Mouse (Mus musculus) testis, adult 2 months (tissue): ENCODE results near the gene Vmn2r90. TPM values are rescaled to one million over a fixed set of nuclear protein-coding genes. Genes with fewer than 3 reads are reported as not detected.
"Not testable (repeated sequence)": the region's sequence is repeated elsewhere in the genome, so short reads cannot be mapped to it uniquely, and the experiment has no call there.

Experiments used
- H3K27ac ChIP-seq: fragments of 200-500 bp; 2 replicates; pipeline ENCODE4 v1.5.1; 2012; ENCODE audit warnings: low read depth, low read length; ENCODE audit not compliant: control insufficient read depth, insufficient read depth
- H3K27me3 ChIP-seq: fragments of 200-500 bp; 2 replicates; pipeline ENCODE4 v1.6.1; 2012; ENCODE audit warnings: mild to moderate bottlenecking, low read length, moderate library complexity; ENCODE audit not compliant: control insufficient read depth, insufficient read depth
- H3K36me3 ChIP-seq: fragments of 200-500 bp; 2 replicates; pipeline ENCODE4 v1.6.1; 2012; ENCODE audit warnings: mild to moderate bottlenecking, low read length; ENCODE audit not compliant: control insufficient read depth, insufficient read depth
- H3K4me1 ChIP-seq: fragments of 200-500 bp; 2 replicates; pipeline ENCODE4 v1.6.1; 2012; ENCODE audit warnings: low read length; ENCODE audit not compliant: control insufficient read depth, insufficient read depth
- H3K4me3 ChIP-seq: fragments of 200-500 bp; 2 replicates; pipeline ENCODE4 v1.5.1; 2012; ENCODE audit warnings: low read depth, mild to moderate bottlenecking, low read length, moderate library complexity, mixed read lengths; ENCODE audit not compliant: control insufficient read depth
- CTCF ChIP-seq: fragments of 200-500 bp; IDR thresholded peaks from 2 replicates; pipeline ENCODE4 v1.5.1; 2012; ENCODE audit warnings: low read depth, mild to moderate bottlenecking, inconsistent platforms, low read length, moderate library complexity; ENCODE audit not compliant: control insufficient read depth, insufficient read depth, insufficient replicate concordance
- POLR2A ChIP-seq: fragments of 200-500 bp; IDR thresholded peaks from 2 replicates; pipeline ENCODE4 v1.6.1; 2012; ENCODE audit warnings: low read depth, mild to moderate bottlenecking, inconsistent platforms, low read length, moderate library complexity; ENCODE audit not compliant: control insufficient read depth
- polyA plus RNA-seq: library from polyadenylated mRNA; depleted of rRNA; stranded (reverse); fragments of >200 nt; gene quantifications from 2 replicates; pipeline ENCODE4 v1.2.3, GENCODE M21; 2012; rRNA removed

Vmn2r90 gene
- 0.05 TPM in 2 replicates for polyA plus RNA-seq

- TF ChIP-seq CTCF (no peak), POLR2A (no peak)
- Histone ChIP-seq H3K27ac (no peak within 1 kb of the TSS), H3K4me3 (no peak within 1 kb of the TSS), H3K4me1 (no peaks in the 10 kb centered on the region), H3K36me3 (no peaks in the 10 kb centered on the region), H3K27me3 (no peaks in the 10 kb centered on the region)
Measured at GRCm38 (mm10) chr17:17703447-17703846, at the start of gene Vmn2r90. TSS of gene Vmn2r90 (plus strand) at chr17:17703747.

DNA sequence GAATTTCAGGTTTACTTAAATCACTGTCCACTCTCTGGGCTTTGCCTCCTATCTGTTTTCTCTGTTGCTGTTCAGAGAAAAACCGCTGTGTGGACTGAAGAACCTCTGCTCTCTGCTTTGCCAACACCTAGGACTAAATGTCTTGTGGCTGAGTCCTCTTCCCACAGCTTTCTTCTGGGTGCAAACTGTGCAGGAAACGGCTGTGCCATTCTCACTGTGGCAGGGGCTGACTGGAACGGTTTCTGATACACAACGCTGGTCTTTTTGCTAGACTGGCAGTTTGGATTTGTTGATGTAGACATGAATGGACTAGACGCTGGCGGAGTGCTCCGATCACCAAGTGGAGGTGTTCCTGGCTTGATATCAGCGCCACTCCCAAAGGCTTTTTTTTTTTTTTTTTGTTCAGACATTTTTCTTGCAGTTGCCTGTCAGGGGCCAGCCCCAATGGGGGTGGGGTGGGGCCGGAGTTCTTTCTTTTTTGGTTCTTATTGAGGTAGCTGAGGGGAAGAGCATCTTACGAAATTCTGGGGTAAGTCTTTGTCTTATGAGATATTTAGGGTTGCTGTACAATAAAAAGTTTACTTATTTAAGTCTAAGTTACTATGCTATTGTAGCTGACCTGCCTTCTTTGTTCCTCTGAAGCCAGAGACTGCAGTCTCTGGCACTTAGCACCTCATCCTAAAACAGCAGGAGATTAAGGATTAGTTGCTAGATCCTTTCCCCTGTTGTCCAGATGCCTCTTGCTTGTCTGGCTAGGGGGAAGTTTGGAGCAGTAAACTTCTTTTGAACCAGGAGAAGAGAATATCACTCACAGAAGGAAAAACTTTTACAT, 48.3 kb upstream of the Vmn2r90 start:
- Histone ChIP-seq H3K4me3 (no peak overlapping the region), H3K27ac (no peak overlapping the region), H3K27me3 (no peaks in the 10 kb centered on the region), H3K4me1 (no peaks in the 10 kb centered on the region), H3K36me3 (no peaks in the 10 kb centered on the region)
- no peak for TF ChIP-seq POLR2A
- no peak for TF ChIP-seq CTCF

- no peak overlapping the region for H3K27ac ChIP-seq
- H3K4me1 ChIP-seq = no peaks in the 10 kb centered on the region
- no peak for TF ChIP-seq POLR2A
- no peak for TF ChIP-seq CTCF
- H3K36me3 ChIP-seq = no peaks in the 10 kb centered on the region
- H3K4me3 ChIP-seq = no peak overlapping the region
- no peaks in the 10 kb centered on the region for H3K27me3 ChIP-seq
Measured at GRCm38 (mm10) chr17:17655829-17656176, 47.7 kb upstream of the Vmn2r90 start.

- Histone ChIP-seq H3K4me1 (no peaks in the 10 kb centered on the region), H3K4me3 (no peak overlapping the region), H3K36me3 (no peaks in the 10 kb centered on the region), H3K27ac (no peak overlapping the region), H3K27me3 (no peaks in the 10 kb centered on the region)
- TF ChIP-seq CTCF (no peak), POLR2A (no peak)
Measured at GRCm38 (mm10) chr17:17678781-17679180, 24.8 kb upstream of the Vmn2r90 start.

DNA sequence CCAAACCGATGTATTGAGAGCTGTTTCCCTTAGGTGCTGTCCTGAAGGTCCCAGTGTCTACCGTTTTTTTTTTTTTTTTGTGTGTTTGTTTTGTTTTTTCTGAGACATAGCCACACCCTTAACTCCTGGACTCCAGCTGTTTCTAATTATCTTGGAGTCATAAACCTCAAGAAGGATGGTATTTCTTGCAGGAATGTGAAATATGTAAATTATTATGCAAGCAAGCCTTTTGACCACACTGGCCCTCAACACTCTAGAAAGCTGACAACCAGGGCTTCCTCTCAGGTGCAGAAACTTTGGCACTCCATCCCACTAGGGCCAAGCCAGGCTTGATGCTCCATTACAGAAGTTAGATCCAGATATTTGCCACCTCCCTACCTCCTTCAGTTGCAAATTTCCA, 12.9 kb upstream of the Vmn2r90 start:
- Histone ChIP-seq H3K4me1 (no peaks in the 10 kb centered on the region), H3K27me3 (no peaks in the 10 kb centered on the region), H3K36me3 (no peaks in the 10 kb centered on the region), H3K4me3 (no peak overlapping the region), H3K27ac (no peak overlapping the region)
- no peak for TF ChIP-seq CTCF
- no peak for TF ChIP-seq POLR2A

DNA sequence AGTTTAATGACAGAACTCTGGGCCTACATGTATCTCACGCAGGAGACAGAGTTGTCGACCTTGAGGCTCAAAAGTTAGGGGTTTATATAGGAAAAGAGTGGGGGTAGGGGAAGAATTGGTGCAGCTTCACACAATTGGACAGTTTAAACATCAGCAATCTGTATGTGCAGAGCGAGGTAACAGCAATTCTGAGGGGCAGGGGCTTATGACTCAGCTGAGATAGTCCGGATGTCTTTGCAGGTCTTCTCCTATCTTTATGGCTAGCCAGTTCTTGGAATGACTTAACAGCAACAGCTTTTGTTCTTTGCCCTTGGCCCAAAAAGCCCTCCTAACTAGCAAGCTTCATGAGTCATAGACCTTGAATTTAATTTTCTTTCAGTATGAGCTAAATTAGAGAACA, 28.8 kb downstream of the Vmn2r90 start:
- 0 out of 2 replicates have a peak overlapping the region, but pooled peaks have one; percentile 5 for H3K27ac ChIP-seq
- H3K27me3 ChIP-seq, H3K4me3 ChIP-seq, H3K4me1 ChIP-seq, H3K36me3 ChIP-seq: not testable (repeated sequence)

GRCm38 (mm10) chr17:17738635-17739034, 35.1 kb downstream of the Vmn2r90 start:
- no peaks in the 10 kb centered on the region for H3K27me3 ChIP-seq
- no peaks in the 10 kb centered on the region for H3K36me3 ChIP-seq
- TF ChIP-seq CTCF (no peak), POLR2A (no peak)
- no peak overlapping the region for H3K27ac ChIP-seq
- H3K4me1 ChIP-seq = no peaks in the 10 kb centered on the region
- no peak overlapping the region for H3K4me3 ChIP-seq

DNA sequence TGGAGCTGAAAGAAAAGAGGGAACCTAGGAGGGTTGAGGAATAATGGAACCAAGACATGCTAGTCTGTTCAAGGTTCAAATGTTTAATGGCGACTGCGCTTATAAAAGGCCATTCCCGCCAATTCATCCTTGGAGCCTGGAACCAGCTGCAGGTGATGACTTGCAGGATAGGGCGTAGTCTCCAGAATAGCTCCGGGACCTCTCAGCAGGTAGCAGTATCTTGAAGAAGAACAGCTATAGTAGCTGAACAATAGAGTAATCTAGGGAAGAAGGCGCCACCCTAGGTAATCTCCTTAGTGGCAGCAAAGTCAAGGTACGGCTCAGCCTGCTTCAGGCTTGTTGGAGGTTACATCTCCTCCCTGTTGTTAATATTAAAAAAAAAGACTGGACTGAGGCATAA, 35.8 kb downstream of the Vmn2r90 start:
- H3K27ac ChIP-seq, H3K36me3 ChIP-seq, H3K4me3 ChIP-seq: not testable (repeated sequence)

DNA sequence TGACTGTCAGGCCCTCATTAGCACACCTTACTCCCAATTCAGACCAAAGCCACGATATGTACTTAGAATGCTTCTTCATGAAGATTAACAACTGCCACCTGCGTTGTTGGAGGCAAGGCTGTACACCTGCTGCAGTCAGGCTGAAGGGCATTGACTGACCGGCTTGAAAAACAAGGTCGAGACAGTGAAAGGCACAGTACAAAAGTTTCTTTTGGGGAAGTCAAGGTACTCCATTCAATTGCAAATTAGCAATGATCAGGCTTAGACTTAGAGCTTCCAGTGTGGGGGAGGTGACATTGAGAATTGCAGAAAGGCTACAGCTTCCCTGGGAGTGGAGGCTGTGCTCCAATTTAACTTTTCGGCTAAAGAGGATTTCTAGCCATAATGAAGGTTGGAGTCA, 36.4 kb downstream of the Vmn2r90 start:
- H3K4me1 ChIP-seq, H3K36me3 ChIP-seq, H3K27ac ChIP-seq, H3K27me3 ChIP-seq, H3K4me3 ChIP-seq: not testable (repeated sequence)

More for the DNA sequence above, 35.8 kb downstream of the Vmn2r90 start:
- not testable (repeated sequence) for H3K27me3 ChIP-seq, H3K4me1 ChIP-seq

DNA sequence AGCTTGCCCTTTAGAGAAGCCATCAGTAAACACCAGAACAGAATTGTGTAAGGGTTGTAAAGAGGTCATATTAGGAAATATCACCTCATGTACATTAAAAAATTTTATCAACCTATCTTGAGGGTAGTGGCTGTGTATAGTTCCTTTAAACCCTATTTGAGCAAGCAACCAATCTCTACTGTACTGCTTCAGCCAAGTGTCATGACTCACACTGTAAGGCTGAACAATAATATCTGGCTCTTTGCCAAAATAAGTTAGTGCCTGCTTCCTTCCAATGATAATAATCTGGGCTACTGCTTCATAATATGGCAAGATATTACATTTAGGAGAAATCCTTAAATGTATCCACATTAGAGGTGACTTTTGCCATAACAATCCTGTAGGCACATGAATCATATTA, 38.0 kb downstream of the Vmn2r90 start:
- not testable (repeated sequence) for H3K4me3 ChIP-seq, H3K27me3 ChIP-seq, H3K27ac ChIP-seq

DNA sequence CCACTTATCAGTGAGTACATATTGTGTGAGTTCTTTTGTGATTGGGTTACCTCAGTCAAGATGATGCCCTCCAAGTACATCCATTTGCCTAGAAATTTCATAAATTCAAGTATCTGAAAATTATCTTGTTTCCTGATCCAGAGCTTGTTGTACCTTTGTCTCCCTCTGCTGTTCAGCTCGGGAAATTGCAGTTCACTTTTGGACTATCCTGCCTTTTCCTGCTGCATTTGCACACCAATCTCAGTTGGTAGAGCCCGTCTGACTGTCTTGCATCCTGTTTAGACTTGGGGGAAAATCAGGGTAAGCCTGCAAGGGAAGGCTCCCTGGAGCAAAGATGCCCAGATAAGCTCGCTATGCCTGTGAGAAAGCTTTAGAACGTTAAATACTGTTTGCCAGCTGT, 45.8 kb downstream of the Vmn2r90 start:
- not testable (repeated sequence) for H3K27me3 ChIP-seq, H3K27ac ChIP-seq, H3K4me1 ChIP-seq, H3K36me3 ChIP-seq, H3K4me3 ChIP-seq

More for the DNA sequence above, 38.0 kb downstream of the Vmn2r90 start:
- H3K36me3 ChIP-seq, H3K4me1 ChIP-seq: not testable (repeated sequence)
